Mouse (Mus musculus): Measurements from ENCODE around the gene Rabggtb. TPM values are rescaled to one million over a fixed set of nuclear protein-coding genes. Genes with fewer than 3 reads are reported as not detected.

The Rabggtb gene
- polyA plus RNA-seq (2012; rRNA removed), result 29.9 and 30.1 TPM in 2 replicates

GRCm38 (mm10) chr3:153912546-153913509 lies at the start of gene Rabggtb:
TSS of gene Rabggtb (minus strand) at chr3:153913009.

GRCm38 (mm10) chr3:153944335-153944990 lies 31.7 kb upstream of the Rabggtb start, which contains the start of gene Acadm:
TSS of gene Acadm (minus strand) at chr3:153944632.

DNA sequence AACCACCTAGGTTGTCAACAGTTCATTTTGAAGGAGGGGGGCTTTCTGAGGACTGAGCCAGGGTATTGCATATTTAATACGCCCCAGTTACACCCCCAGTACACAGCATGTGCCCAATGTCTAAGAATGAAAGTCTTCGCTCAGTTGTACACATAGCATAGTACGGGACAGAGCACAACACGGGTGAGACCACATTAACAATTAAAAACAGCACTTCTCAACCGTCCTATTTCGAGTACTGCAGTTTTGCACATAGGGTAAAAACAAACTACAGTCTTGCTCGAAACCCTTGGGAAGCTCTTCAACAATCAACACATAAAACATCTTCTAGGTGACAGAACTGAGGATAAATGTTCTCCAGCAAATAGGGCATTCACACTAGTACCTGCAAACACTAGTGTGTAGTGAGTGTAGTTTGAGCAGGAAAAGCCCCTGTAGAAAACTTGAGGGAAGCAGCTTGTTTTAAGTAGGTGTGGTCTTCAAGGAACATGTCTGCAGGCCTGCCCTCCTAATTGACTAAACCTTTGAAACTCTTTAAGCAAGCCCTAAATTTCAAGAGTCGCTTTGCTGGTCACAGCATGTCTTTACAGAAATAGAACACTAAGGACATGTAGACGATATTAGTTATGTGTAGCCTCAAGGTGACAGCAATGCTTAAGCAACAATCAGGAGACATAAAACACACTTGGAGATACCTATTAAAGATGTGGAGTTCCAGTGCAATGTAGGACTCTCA lies 6.5 kb downstream of the Rabggtb start, which contains the start of gene Msh4:
TSS of gene Msh4 (minus strand) at position 3 of the 736 bp plus-strand sequence.

Other genes with a start within 250 kb of the Rabggtb start
- gene St6galnac3, start 187.8 kb downstream of the Rabggtb start, polyA plus RNA-seq (2012; rRNA removed), result 0.29 TPM in 2 replicates
- not detected in 2 replicates for gene Asb17, start 68.8 kb downstream of the Rabggtb start, polyA plus RNA-seq (2012; rRNA removed)
- not detected in 2 replicates for gene Msh4, start 6.9 kb downstream of the Rabggtb start, polyA plus RNA-seq (2012; rRNA removed)
- gene Acadm, start 31.6 kb upstream of the Rabggtb start, polyA plus RNA-seq (2012; rRNA removed), result 37.9 and 38.3 TPM in 2 replicates
- 0.09 and 0.10 TPM in 2 replicates for gene Slc44a5, start 60.4 kb upstream of the Rabggtb start, polyA plus RNA-seq (2012; rRNA removed)